Mouse (Mus musculus): ENCODE measurements around the gene Arhgdia. TPM values are rescaled to one million over a fixed set of nuclear protein-coding genes. Genes with fewer than 3 reads are reported as not detected.

Arhgdia gene
- polyA plus RNA-seq, 1 experiment from 2014 or later: 644 TPM

DNA sequence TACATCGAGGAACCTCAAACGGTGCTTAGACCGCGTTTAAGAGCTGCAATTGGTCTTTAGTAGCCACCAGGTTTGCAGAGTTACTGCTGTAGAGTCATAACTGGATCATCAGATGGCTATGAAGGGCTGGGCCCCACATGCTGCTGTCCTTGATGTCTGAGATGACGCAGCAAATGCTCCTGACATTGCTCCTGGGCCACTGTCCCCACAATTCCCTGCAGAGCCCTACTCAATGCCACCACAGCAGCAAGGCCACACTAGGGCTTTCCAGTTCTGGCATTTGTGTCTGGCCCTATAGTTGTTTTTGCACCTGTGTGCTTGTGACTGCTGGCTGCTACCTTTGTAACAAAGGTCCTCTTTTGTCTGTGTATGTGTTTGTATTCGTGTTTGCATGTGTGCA, 41.4 kb upstream of the Arhgdia start:
- H3K4me3 ChIP-seq (replicated peaks): no peak overlapping the region
- no peaks in the 10 kb centered on the region for H3K9me3 ChIP-seq (replicated peaks)
- no peak for ATAC-seq (replicated peaks; ENCODE audit: low FRiP score)
- H3K9ac ChIP-seq: no peak overlapping the region
- H3K27me3 ChIP-seq: no peaks in the 10 kb centered on the region
- H3K4me2 ChIP-seq: no peak overlapping the region
- no peak overlapping the region for H3K27ac ChIP-seq
- peaks cover 65% of the 10 kb centered on the region for H3K36me3 ChIP-seq
- 95% methylated on average over 6 of the region's 6 CpGs for WGBS
- peaks cover 26% of the 10 kb centered on the region for H3K4me1 ChIP-seq

DNA sequence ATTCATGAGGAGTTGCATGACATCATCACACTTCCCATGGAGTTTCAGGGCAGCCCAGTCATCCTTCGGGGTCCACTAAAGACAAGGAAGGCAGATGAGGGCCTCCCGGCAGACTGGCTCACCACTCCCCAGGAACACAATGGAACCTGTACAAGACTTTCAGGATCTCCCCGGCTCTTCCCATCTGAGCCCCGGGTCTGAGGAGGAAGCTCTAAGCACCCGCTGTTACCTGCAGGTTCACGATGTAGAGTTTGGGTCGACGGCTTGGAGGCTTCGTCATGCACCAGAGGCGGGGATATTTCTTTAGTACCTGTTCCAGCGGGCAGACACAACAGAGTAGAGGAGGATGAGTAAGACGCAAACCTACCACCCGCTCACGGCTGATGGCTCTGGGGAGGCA, 38.8 kb upstream of the Arhgdia start:
- H3K4me2 ChIP-seq: no peak overlapping the region
- no peak overlapping the region for H3K27ac ChIP-seq
- 94% methylated on average over 14 of the region's 14 CpGs for WGBS
- H3K4me3 ChIP-seq (replicated peaks): no peak overlapping the region
- no peak for ATAC-seq (replicated peaks; ENCODE audit: low FRiP score)
- H3K27me3 ChIP-seq: no peaks in the 10 kb centered on the region
- peaks cover 56% of the 10 kb centered on the region for H3K36me3 ChIP-seq
- no peaks in the 10 kb centered on the region for H3K9me3 ChIP-seq (replicated peaks)
- H3K9ac ChIP-seq: no peak overlapping the region
- peaks cover 38% of the 10 kb centered on the region for H3K4me1 ChIP-seq

DNA sequence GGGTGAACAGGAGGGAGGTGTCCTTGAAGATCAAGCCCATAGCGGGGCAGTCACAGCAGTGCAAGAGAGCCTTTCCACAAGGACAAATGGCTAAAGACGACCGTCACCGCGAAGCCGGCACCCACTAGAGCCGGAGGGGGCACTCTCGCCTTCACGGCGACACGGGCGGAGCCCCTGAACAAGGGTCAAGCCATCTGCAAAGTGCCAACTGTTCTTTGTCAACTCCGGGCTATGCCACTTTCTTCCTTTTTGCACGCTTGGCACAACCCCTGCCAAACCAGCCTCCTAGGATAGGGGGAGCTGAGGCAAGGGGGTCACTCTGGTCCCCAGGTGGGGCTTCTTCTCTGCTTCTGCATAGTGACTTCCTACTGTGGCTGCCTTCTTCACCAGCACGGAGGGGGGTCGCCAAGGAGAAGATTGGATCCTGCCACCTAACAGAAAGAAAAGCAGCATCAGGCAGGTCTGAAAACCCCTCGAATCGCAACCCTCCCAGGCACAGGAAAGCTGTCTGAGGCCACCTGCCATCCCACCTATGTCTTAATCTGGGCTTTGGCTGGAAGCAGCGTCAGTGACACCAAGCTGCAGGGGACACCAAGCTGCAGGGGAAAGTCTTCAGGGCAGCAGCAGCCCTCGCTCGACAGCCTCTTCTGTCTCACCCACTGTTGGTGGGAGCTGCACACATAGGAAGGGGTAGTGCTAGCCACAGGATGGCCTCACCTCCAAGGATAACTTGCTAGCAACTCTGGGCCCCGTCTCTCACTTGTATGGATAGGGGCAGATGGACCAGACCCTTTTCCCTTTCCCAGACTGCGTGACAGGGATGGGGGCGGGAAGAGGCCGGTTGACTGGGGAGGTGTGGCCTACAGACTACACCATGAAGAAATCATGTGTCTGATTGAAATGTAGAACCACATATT, 37.5 kb upstream of the Arhgdia start:
- Histone ChIP-seq H3K4me2 (no peak overlapping the region), H3K27ac (peak overlapping the region; percentile 80; the same call in 1 of the 2 replicates), H3K36me3 (peaks cover 64% of the 10 kb centered on the region), H3K4me1 (peaks cover 30% of the 10 kb centered on the region), H3K27me3 (no peaks in the 10 kb centered on the region), H3K9me3 (replicated peaks) (no peaks in the 10 kb centered on the region), H3K4me3 (replicated peaks) (no peak overlapping the region), H3K9ac (no peak overlapping the region)
- 90% methylated on average over 25 of the region's 25 CpGs for WGBS
- no peak for ATAC-seq (replicated peaks; ENCODE audit: low FRiP score)

DNA sequence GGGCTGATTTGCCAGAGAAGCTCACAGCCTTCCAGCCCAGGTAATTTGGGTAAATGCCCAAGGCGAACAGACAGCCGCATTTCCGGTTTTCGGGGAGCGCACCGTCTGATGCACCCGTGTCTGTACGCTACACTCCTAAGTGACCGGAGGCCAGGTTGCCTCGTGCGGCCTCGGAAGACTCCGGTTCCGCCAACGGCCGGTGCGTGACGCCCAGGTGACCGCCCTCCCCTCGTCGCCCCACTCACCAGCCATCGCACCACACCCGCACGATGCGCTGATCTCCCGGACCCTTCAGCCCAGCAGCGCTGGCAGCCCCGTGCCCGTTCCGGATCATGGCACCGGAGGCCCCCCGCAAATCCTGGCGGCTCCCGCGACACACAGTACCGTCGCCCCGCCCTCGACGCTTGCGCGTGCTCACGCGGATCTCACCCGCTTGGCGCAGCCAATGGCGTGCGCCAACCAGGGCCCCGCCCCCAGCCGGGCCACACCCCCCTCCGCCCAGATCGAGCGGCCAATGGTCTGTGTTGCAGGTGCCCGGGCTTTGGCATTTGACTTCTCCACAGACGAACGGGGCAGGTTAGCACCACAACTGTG, 36.2 kb upstream of the Arhgdia start, which contains the start of gene Pcyt2:
Pcyt2 (minus strand) TSS at position 418 of the 594 bp plus-strand sequence.
- H3K27me3 ChIP-seq: no peaks in the 10 kb centered on the region
- H3K4me3 ChIP-seq (replicated peaks): peak within 1 kb of the TSS; percentile 75
- under 1% methylated on average over 56 of the region's 56 CpGs for WGBS
- no peaks in the 10 kb centered on the region for H3K9me3 ChIP-seq (replicated peaks)
- peak within 1 kb of the TSS; percentile 91 for H3K4me2 ChIP-seq
- peak within 1 kb of the TSS; percentile 80 for H3K27ac ChIP-seq
- H3K36me3 ChIP-seq: peaks cover 69% of the 10 kb centered on the region
- peak; percentile 93 for ATAC-seq (replicated peaks; ENCODE audit: low FRiP score)
- H3K9ac ChIP-seq: peak within 1 kb of the TSS; percentile 72
- H3K4me1 ChIP-seq: peaks cover 25% of the 10 kb centered on the region

DNA sequence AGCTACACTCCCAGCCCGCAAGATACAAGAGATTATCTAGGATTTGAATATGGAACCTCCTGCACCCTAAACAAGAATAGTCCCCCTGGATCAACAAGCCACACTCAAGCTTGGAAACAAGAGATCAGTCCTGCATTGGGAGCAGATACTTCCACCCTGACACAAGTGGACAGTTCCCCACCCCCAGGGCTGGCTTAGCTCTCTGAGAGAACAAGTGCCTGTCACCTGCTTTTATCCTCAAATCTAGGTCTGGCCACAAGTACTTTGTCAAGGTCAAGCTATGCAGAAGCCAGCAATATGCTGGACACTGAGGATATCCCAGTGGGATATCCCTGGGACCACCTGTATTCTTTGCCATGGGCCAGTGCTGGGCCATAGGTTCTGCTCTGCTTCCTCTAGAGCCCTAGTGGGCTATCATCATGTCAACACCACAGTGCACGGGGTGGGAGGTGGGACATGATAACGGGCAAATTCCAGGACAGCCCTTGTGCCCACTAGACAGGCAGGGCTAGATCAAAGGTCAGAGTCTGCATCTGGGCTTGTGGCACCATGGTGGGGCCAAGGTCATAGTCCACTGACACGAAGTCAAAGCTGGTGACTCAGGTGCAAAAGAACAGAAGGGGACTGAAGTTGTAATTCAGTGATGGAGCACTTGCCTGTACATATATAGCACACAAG, 35.3 kb upstream of the Arhgdia start:
- Histone ChIP-seq H3K36me3 (peaks cover 69% of the 10 kb centered on the region), H3K9ac (peak overlapping the region; percentile 72), H3K27ac (peak overlapping the region; percentile 80), H3K27me3 (no peaks in the 10 kb centered on the region), H3K4me2 (peak overlapping the region; percentile 91), H3K4me1 (peaks cover 25% of the 10 kb centered on the region), H3K4me3 (replicated peaks) (peak overlapping the region; percentile 75), H3K9me3 (replicated peaks) (no peaks in the 10 kb centered on the region)
- 50% methylated on average over 4 of the region's 4 CpGs for WGBS
- ATAC-seq (replicated peaks; ENCODE audit: low FRiP score): no peak

DNA sequence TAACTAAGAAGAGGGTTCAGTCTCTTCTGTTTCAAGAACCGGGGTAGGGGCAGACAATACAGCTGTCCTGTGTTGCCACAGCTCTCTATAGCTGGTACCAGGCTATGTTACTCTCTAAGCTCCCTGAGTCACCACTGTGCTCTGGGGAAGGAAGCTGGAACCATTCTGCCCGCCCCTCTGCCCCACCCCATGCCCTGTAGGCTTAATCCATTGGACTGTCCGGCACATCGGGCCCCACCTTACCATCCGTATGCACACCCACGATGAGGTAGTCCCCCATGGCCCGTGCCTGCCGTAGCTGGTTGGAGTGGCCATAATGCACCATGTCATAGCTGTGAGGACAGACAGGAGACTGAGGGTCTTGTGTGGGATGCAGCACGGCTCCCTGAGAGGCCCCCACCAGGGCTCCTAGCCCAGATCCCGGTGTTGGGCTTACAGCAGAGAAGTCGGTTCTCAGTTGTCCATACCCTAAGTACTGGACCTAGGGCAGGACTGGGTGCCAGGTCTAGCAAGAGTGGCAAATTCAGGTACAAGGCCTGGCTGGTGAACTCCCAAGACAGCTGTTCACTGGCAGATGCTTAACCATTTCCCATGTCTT, 34.3 kb upstream of the Arhgdia start:
- ATAC-seq (replicated peaks; ENCODE audit: low FRiP score): no peak
- H3K36me3 ChIP-seq: peaks cover 70% of the 10 kb centered on the region
- H3K9ac ChIP-seq: no peak overlapping the region
- no peaks in the 10 kb centered on the region for H3K27me3 ChIP-seq
- H3K4me1 ChIP-seq: peaks cover 25% of the 10 kb centered on the region
- H3K27ac ChIP-seq: no peak overlapping the region
- H3K4me3 ChIP-seq (replicated peaks): no peak overlapping the region
- 91% methylated on average over 11 of the region's 11 CpGs for WGBS
- peak overlapping the region; percentile 10; the same call in 1 of the 2 replicates for H3K4me2 ChIP-seq
- no peaks in the 10 kb centered on the region for H3K9me3 ChIP-seq (replicated peaks)

DNA sequence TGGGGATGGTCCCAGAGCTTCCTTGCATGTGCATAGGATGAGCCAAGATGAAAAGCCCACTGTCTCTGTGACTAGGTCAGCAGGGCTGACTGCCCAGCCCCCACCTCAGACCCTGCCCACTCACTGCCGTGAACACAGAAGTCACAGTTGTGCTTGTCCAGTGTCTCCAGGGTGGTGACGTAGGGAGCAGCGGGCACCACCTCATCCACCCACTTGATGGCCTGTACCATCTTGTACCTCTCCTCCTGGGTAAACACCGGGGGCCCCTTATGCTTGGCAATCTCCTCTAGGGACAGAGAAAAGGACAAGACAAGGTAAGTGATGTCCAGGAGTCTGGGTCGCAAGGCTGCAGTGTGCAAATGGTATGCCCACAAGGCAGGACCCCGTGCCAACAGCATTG, 33.7 kb upstream of the Arhgdia start:
- Histone ChIP-seq H3K4me2 (no peak overlapping the region), H3K9me3 (replicated peaks) (no peaks in the 10 kb centered on the region), H3K9ac (no peak overlapping the region), H3K4me1 (peaks cover 25% of the 10 kb centered on the region), H3K27me3 (no peaks in the 10 kb centered on the region), H3K27ac (no peak overlapping the region), H3K4me3 (replicated peaks) (no peak overlapping the region), H3K36me3 (peaks cover 69% of the 10 kb centered on the region)
- ATAC-seq (replicated peaks; ENCODE audit: low FRiP score): no peak
- WGBS: 97% methylated on average over 6 of the region's 6 CpGs

DNA sequence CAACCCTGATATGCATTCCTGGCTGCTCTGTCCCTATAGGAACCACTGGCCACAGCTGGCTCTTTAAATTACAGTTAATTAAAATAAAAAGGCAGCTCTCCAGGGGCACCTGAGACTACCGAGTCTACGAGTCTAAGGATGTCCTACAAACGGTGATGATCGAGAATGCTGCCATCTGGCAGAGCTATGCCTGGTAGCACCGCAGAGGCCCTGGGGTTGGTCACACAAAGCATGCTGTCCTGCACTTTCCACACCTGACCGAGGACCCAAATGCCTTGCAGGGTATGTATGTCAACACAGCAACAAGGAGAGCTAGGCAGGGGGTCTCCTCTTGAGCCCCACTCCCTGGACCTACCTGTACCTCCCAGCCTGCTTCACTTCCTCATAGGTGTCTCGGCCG, 32.6 kb upstream of the Arhgdia start:
- H3K4me2 ChIP-seq: no peak overlapping the region
- peaks cover 35% of the 10 kb centered on the region for H3K4me1 ChIP-seq
- no peak overlapping the region for H3K9ac ChIP-seq
- H3K4me3 ChIP-seq (replicated peaks): no peak overlapping the region
- H3K27me3 ChIP-seq: no peaks in the 10 kb centered on the region
- 87% methylated on average over 8 of the region's 8 CpGs for WGBS
- no peak overlapping the region for H3K27ac ChIP-seq
- ATAC-seq (replicated peaks; ENCODE audit: low FRiP score): no peak
- peaks cover 60% of the 10 kb centered on the region for H3K36me3 ChIP-seq
- no peaks in the 10 kb centered on the region for H3K9me3 ChIP-seq (replicated peaks)

DNA sequence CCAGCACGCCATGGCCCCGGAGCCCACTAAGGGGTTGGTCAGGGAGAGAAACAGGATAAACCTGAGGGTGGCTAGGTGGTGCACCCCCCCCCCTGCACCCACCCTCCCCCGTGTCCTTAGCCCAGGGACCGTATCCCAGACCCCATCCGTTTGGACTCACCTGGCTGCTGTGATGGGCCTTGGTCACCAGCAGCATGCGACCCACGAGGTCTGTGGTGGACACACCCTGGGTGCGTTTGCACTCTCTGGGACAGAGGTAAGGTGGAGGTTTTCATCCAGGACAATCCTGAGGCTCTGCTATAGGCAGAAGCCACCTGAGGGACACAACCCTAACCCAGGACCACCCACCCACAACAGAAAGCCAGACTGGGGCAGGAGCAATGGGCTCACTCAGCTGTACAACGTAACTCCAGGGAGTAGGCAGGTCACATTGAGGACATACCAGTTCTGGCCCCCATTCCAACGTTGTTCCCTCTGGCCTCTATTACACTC, 32.1 kb upstream of the Arhgdia start:
- H3K9ac ChIP-seq: no peak overlapping the region
- no peak overlapping the region for H3K27ac ChIP-seq
- H3K9me3 ChIP-seq (replicated peaks): no peaks in the 10 kb centered on the region
- no peaks in the 10 kb centered on the region for H3K27me3 ChIP-seq
- WGBS: 90% methylated on average over 10 of the region's 10 CpGs
- H3K4me2 ChIP-seq: no peak overlapping the region
- peaks cover 39% of the 10 kb centered on the region for H3K4me1 ChIP-seq
- H3K36me3 ChIP-seq: peaks cover 55% of the 10 kb centered on the region
- no peak for ATAC-seq (replicated peaks; ENCODE audit: low FRiP score)
- no peak overlapping the region for H3K4me3 ChIP-seq (replicated peaks)

DNA sequence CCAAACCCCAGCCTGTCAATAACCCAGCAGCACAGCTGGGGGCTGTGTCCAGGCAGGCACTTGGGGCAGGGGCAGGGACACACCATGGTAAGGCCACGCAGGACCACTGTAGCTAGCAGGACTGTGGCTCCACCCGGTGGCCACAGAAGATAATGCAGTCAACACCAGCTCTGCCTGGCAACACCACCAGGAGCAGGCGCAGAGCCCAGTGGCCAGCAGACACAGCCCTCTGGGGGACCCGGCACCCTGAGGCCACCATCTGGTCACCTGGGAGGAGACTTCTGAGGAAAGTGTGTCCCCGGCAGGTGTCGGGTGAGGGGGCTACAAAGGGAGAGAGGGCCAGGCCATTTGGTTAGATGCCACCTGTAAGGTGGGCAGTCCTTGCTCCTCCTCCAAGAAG, 31.3 kb upstream of the Arhgdia start:
- WGBS: 45% methylated on average over 6 of the region's 6 CpGs
- Histone ChIP-seq H3K4me2 (no peak overlapping the region), H3K4me1 (peaks cover 40% of the 10 kb centered on the region), H3K9ac (no peak overlapping the region), H3K27ac (no peak overlapping the region), H3K4me3 (replicated peaks) (no peak overlapping the region), H3K9me3 (replicated peaks) (no peaks in the 10 kb centered on the region), H3K27me3 (no peaks in the 10 kb centered on the region), H3K36me3 (peaks cover 49% of the 10 kb centered on the region)
- ATAC-seq (replicated peaks; ENCODE audit: low FRiP score): no peak; the same call in 1 of the 2 replicates

DNA sequence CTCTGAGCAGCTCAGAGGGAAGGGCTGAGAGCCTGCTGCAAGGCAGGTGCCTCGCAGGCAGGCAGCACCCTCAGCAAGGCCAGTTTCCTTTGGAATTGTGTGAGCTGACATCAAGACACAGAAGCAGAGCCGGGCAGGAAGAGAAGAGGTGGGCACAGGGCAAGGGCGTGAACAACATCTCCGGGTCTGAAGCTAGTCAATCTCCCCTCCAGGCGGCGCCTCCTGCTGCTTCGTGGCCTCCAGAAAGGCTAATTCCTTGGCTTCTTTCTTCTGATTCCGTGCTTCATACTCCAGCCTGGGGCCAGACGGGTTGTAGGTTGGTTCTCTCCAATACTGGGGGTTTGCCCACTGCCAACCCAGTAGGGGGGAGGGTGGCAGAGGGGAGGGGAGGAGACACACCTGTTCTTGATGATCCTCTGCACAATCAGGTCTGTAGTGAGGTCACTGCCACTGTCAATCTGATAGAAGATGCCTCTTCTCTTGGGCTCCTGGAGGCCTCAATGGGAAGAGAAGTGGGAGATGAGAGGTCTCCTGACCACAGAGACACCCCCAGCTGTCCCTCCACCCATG, 29.1 kb upstream of the Arhgdia start:
- Histone ChIP-seq H3K4me3 (replicated peaks) (no peak overlapping the region), H3K36me3 (peaks cover 61% of the 10 kb centered on the region), H3K27ac (no peak overlapping the region), H3K9me3 (replicated peaks) (no peaks in the 10 kb centered on the region), H3K4me2 (no peak overlapping the region), H3K27me3 (no peaks in the 10 kb centered on the region), H3K4me1 (peaks cover 29% of the 10 kb centered on the region), H3K9ac (no peak overlapping the region)
- no peak for ATAC-seq (replicated peaks; ENCODE audit: low FRiP score)
- 83% methylated on average over 9 of the region's 9 CpGs for WGBS
